Comparison of ENCODE assay signal across 8 mouse cellular contexts in the genomic region with DNA sequence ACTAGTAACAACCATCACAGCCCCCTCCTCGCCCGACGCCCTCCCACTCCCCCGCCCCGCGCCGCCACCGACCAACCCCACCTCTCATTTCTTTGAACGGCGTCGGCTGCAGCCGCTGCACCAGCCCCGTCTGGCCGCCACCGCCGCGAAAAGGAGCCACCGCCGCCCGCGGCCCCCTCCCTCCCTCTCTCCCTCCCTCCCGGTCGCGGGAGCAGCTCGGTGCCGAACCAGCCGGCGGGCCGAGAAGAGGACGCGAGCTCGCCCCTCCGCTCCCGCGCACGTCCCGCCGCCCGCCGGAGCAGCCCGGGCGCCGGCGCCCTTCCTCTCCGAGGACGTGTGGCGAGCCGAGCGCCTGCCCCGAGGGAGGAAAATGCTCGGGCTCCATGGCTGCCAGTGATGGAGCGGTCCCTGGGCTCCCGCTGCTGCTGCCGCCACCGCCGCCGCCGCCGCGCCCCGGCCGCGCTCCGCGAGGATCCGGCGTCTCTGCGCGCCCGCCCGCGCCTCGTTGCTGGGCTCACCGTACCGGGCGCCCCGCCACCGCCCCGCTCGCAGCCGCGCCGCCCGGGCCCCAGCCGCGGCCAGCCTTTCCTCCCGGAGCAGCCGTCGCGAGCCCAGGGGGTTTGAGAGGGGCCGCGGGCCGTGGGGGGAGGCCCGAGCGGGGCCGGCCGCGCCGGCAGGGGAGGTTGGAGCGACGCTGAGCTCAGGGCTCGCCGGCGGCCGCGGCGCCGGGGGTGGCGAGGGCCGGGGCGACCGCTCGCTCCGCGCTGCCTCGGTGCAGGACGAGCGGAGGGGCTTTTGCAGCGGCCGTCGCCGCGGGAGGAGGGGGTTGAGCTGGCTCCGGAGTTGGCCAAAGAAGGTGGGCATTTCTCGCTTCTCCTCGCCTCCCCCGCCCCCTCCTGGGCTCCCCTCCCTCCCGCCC. TPM values are rescaled to one million over a fixed set of nuclear protein-coding genes. Genes with fewer than 3 reads are reported as not detected.
DNase-seq lines count a peak whose midpoint lies in the region; ATAC-seq and TF ChIP-seq lines count a peak whose summit lies in the region.

Tsc22d1 (plus strand) TSS at position 100 of the 919 bp plus-strand sequence.

- no peak for DNase-seq in lung, adult 2 months
- no peak for DNase-seq in lung, postnatal 25 days (ENCODE audit: low spot score)
- DNase-seq in cerebellum, adult 2 months: peak in 1 of 2 experiments; percentile 50
- DNase-seq in frontal cortex, postnatal 25 days (ENCODE audit: low spot score in 2 of 2): peak; percentile 28 to 31
- peak in 1 of 2 experiments; percentile 44 for DNase-seq in left cerebral cortex, adult 8-10 months (ENCODE audit: low spot score in 2 of 2)
- DNase-seq in midbrain, embryonic 10.5 days (ENCODE audit: low spot score): no peak
- DNase-seq in testis, postnatal 14 days (ENCODE audit: low spot score): peak; percentile 47

- H3K27me3 ChIP-seq in cerebellum, adult 2 months (ENCODE audit: control insufficient read depth, insufficient read depth, low read length): no peaks in the 10 kb centered on the region
- H3K27me3 ChIP-seq in midbrain, embryonic 10.5 days (ENCODE audit: low read depth, poor library complexity, severe bottlenecking): no peaks in the 10 kb centered on the region

- peaks cover 37% of the 10 kb centered on the region for H3K36me3 ChIP-seq in midbrain, embryonic 10.5 days

- no peaks in the 10 kb centered on the region for H3K9me3 ChIP-seq in midbrain, embryonic 10.5 days (replicated peaks)

- peaks cover 8% of the 10 kb centered on the region for H3K4me1 ChIP-seq in lung, adult 2 months (ENCODE audit: control insufficient read depth, insufficient read depth, low read length)
- H3K4me1 ChIP-seq in cerebellum, adult 2 months (ENCODE audit: control insufficient read depth, insufficient read depth, low read length): peaks cover 21% of the 10 kb centered on the region
- H3K4me1 ChIP-seq in midbrain, embryonic 10.5 days: peaks cover 58% of the 10 kb centered on the region

- no peak for TF ChIP-seq POLR2A in lung, adult 2 months (IDR thresholded peaks at IDR 0.05; ENCODE audit: borderline replicate concordance, extremely low read depth, low read depth, low read length)
- TF ChIP-seq POLR2A in cerebellum, adult 2 months (IDR thresholded peaks at IDR 0.05; ENCODE audit: borderline replicate concordance, insufficient read depth, low read length): no peak

- H3K4me3 ChIP-seq in lung, adult 2 months (replicated peaks; ENCODE audit: extremely low read depth, low read depth, low read length): peak within 1 kb of the TSS; percentile 99
- H3K4me3 ChIP-seq in cerebellum, adult 2 months (replicated peaks; ENCODE audit: insufficient read depth, low read depth, low read length): peak within 1 kb of the TSS; percentile 76
- peak within 1 kb of the TSS; percentile 95 for H3K4me3 ChIP-seq in midbrain, embryonic 10.5 days

- TF ChIP-seq CTCF in lung, adult 2 months (IDR thresholded peaks at IDR 0.05; ENCODE audit: insufficient read depth, low read length): no peak
- no peak for TF ChIP-seq CTCF in cerebellum, adult 2 months (IDR thresholded peaks at IDR 0.05; ENCODE audit: borderline replicate concordance, insufficient read depth, low read depth, low read length)

- no peak for ATAC-seq in hematopoietic stem cell, adult 5-6 weeks (replicated peaks in 1 of 2; ENCODE audit: insufficient read depth in 1 of 2, low FRiP score in 2 of 2, low TSS enrichment in 1 of 2, low read depth in 1 of 2, poor library complexity in 2 of 2, severe bottlenecking in 2 of 2)

- H3K27ac ChIP-seq in cerebellum, adult 2 months (ENCODE audit: insufficient read depth, low read length): peak within 1 kb of the TSS; percentile 83
- H3K27ac ChIP-seq in midbrain, embryonic 10.5 days (replicated peaks): peak within 1 kb of the TSS; percentile 99

- 1% methylated on average over 97 of the region's 128 CpGs for WGBS in lung, adult 2 months
- 1% methylated on average over 94 of the region's 128 CpGs for WGBS in cerebellum, adult 2 months
- WGBS in midbrain, embryonic 10.5 days: 1% methylated on average over 108 of the region's 128 CpGs

RNA-seq across cellular contexts. Expression of gene Tsc22d1, which starts in this region (rescaled TPM):
- 163 and 215 TPM in 2 replicates for polyA plus RNA-seq in lung, adult 2 months (2012; rRNA removed)
- 344 and 362 TPM in 2 replicates for polyA plus RNA-seq in cerebellum, adult 2 months (2012; rRNA removed)
- 317 and 343 TPM in 2 replicates for total RNA-seq in hematopoietic stem cell, adult 5-6 weeks (2017)
- total RNA-seq in left cerebral cortex, adult 8-10 months (2022): 100 to 1,000 TPM; 509 to 621 (median 540) TPM
- 313 and 341 TPM in 2 replicates for polyA plus RNA-seq in midbrain, embryonic 10.5 days (2016; fragmentation: Nextera tagmentation; extraction: Ambion mirVana)

Comparison
In these comparisons a context has a peak if more than half of its experiments do, and no peak if none do; other contexts are left out.
1. DNase-seq: peak in frontal cortex, postnatal 25 days (2 of 2) and testis, postnatal 14 days (single experiment); none in lung, adult 2 months (single experiment), lung, postnatal 25 days (single experiment) and midbrain, embryonic 10.5 days (single experiment).
2. Peak in every context shown above with its lines, with median percentiles within 50 percentile points of each other: H3K4me3 ChIP-seq.